Mouse (Mus musculus) C2C12 (cell line): ENCODE results near the gene Ccdc153. TPM values are rescaled to one million over a fixed set of nuclear protein-coding genes. Genes with fewer than 3 reads are reported as not detected.

ENCODE experiments used
- H3K27me3 ChIP-seq: one replicate; pipeline ENCODE4 v1.6.1; 2011; ENCODE audit not compliant: control insufficient read depth, insufficient read depth, insufficient read length
- H3K36me3 ChIP-seq: one replicate; pipeline ENCODE4 v1.6.1; 2011; ENCODE audit not compliant: control insufficient read depth, insufficient read depth
- H3K4me3 ChIP-seq: one replicate; pipeline ENCODE4 v1.5.1; 2011; ENCODE audit warnings: mild to moderate bottlenecking, control low read depth; ENCODE audit not compliant: poor library complexity, insufficient read depth, severe bottlenecking
- H3K79me2 ChIP-seq: one replicate; pipeline ENCODE4 v1.6.1; 2011; ENCODE audit not compliant: control insufficient read depth, insufficient read depth
- H3K79me3 ChIP-seq: one replicate; pipeline ENCODE4 v1.6.1; 2011; ENCODE audit warnings: low read depth, control low read depth
- H3ac ChIP-seq: one replicate; pipeline ENCODE3; 2011; ENCODE audit warnings: low read depth; ENCODE audit not compliant: control insufficient read depth, insufficient read length
- CEBPB ChIP-seq: IDR thresholded peaks from one replicate; pipeline ENCODE4 v1.6.1; 2011; ENCODE audit warnings: low read depth, mild to moderate bottlenecking, control low read depth, moderate library complexity
- CTCF ChIP-seq: IDR thresholded peaks from one replicate; pipeline ENCODE4 v1.5.1; 2011; ENCODE audit not compliant: control insufficient read depth, insufficient read depth, insufficient read length
- FOSL1 ChIP-seq: IDR thresholded peaks from one replicate; pipeline ENCODE4 v1.8.0; 2011; ENCODE audit warnings: mild to moderate bottlenecking, low read length; ENCODE audit not compliant: poor library complexity, insufficient read depth, severe bottlenecking
- MAX ChIP-seq: IDR thresholded peaks from one replicate; pipeline ENCODE4 v1.6.1; 2011; ENCODE audit warnings: mild to moderate bottlenecking, control low read depth
- MYOD1 ChIP-seq: IDR thresholded peaks from one replicate; pipeline ENCODE4 v1.6.1; 2011; ENCODE audit warnings: low read depth; ENCODE audit not compliant: control insufficient read depth, insufficient read length
- MYOG ChIP-seq: IDR thresholded peaks from one replicate; pipeline ENCODE4 v1.6.1; 2011; ENCODE audit not compliant: control insufficient read depth, insufficient read length; ENCODE audit errors: extremely low read depth
- USF1 ChIP-seq: IDR thresholded peaks from one replicate; pipeline ENCODE4 v1.6.1; 2011; ENCODE audit warnings: low read depth, mild to moderate bottlenecking, control low read depth, moderate library complexity
- long read RNA-seq, 2 experiments: library from polyadenylated mRNA; unstranded; transcript quantifications; one replicate each; pipeline ENCODE4 v2.0.0; 2019 to 2020
- polyA plus RNA-seq: library from polyadenylated mRNA; unstranded; fragments of >200 nt; fragmentation: generic; extraction: Trizol; gene quantifications from one replicate; pipeline ENCODE4 v1.2.1, GENCODE M21; 2012; ENCODE audit warnings: missing spikeins

The Ccdc153 gene
- polyA plus RNA-seq = 0.04 TPM
- long read RNA-seq, experiment 1 = 0 reads
- long read RNA-seq, experiment 2 = 0 reads

DNA sequence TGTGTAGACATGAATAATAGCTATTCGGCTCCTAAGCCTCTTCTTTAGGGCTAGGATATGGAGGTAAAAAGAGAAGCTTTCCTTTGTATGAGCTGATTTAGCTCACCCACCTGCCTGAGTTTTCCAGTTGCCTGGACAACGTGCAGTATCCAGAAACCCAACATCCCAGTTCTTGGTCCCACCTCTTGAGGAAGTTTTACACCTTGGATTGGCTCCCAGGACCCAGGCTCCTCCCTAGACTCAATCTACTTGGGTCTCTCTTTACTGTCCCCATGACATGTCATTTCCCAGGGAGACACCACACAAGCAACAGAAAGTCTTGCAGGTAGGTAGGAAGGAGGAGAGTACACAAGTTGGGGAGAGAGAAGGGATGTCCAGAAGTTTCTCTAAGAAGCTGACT lies at the start of gene Ccdc153:
Ccdc153 (plus strand) TSS at position 278 of the 400 bp plus-strand sequence.
- TF ChIP-seq MAX = no peak
- no peak for TF ChIP-seq FOSL1
- TF ChIP-seq CEBPB = no peak
- no peak for TF ChIP-seq CTCF
- TF ChIP-seq MYOG = no peak
- no peak for TF ChIP-seq MYOD1
- no peak for TF ChIP-seq USF1
- Histone ChIP-seq H3K36me3 (no peaks in the 10 kb centered on the region), H3ac (no peak within 1 kb of the TSS), H3K79me2 (no peaks in the 10 kb centered on the region), H3K79me3 (no peaks in the 10 kb centered on the region), H3K27me3 (no peaks in the 10 kb centered on the region), H3K4me3 (no peak within 1 kb of the TSS)

DNA sequence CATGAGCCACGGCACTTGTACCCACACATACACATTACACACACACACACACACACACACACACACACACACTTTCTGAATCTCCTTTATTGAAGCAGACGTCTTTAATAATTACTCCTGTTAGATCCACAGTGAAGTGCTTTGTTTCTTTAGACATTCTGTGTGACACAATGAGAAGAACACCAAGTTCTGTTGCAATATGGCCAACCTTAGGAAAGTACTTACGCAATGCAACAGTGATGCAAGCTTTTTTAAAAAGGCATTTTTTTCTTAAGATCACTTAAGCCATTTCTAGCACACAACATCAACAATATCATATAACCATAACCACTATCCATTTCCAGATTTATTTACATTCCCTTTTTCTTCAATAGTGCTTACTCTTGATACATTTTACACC lies 49.3 kb upstream of the Ccdc153 start:
- Histone ChIP-seq H3ac (no peak overlapping the region), H3K27me3 (no peaks in the 10 kb centered on the region), H3K79me3 (peaks cover 9% of the 10 kb centered on the region), H3K79me2 (peaks cover 51% of the 10 kb centered on the region), H3K36me3 (peaks cover 4% of the 10 kb centered on the region), H3K4me3 (no peak overlapping the region)
- no peak for TF ChIP-seq MYOG
- no peak for TF ChIP-seq MYOD1
- peak; percentile 31 for TF ChIP-seq CEBPB
- TF ChIP-seq FOSL1 = no peak
- no peak for TF ChIP-seq CTCF
- TF ChIP-seq MAX = no peak

DNA sequence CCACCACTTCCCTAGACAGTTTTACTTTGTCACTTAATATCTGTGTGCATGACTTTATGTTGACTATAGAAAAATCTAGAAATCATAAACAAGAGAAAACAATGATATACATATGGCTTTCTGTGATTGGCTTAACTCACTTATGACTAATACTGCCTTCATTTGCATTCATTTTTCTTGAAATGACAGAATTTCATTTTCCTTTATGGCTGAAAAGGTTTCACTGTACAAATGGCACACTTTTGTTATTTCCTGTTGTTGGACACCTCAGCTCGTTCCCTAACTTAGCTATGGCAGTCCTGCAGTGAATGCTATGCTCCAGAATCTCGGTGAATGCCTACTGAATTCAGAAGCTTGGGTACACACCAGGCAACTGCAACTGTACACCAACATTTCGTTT lies 48.2 kb upstream of the Ccdc153 start:
- TF ChIP-seq FOSL1 = no peak
- no peak for TF ChIP-seq MYOG
- no peak for TF ChIP-seq MYOD1
- no peak for TF ChIP-seq USF1
- TF ChIP-seq CTCF = no peak
- no peak for TF ChIP-seq CEBPB
- no peak for TF ChIP-seq MAX
- H3K79me2 ChIP-seq = peaks cover 55% of the 10 kb centered on the region
- peaks cover 12% of the 10 kb centered on the region for H3K79me3 ChIP-seq
- no peak overlapping the region for H3ac ChIP-seq
- peaks cover 4% of the 10 kb centered on the region for H3K36me3 ChIP-seq
- H3K4me3 ChIP-seq = no peak overlapping the region
- H3K27me3 ChIP-seq = no peaks in the 10 kb centered on the region

DNA sequence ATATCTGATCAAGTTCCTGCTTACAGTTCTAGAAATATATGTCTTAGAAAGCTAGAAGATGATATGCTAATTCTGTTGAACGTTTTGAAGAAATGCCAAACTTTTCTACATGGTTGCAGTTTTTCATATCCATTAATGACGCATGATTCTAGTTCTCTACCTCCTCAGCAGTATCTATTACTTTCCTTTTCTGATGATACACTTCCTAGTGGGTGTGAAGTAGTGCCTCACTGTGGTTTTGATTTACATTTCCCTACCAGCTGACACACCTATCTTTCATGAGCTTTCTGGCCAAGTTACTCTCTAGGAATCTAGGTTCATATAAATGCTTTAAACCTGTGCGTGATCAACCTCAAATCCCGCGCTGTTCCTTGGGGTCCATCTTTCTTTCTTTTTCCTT lies 47.7 kb upstream of the Ccdc153 start:
- no peak for TF ChIP-seq CEBPB
- no peak for TF ChIP-seq CTCF
- no peak for TF ChIP-seq USF1
- no peak for TF ChIP-seq MYOG
- TF ChIP-seq MYOD1 = no peak
- no peak for TF ChIP-seq FOSL1
- TF ChIP-seq MAX = no peak
- no peaks in the 10 kb centered on the region for H3K27me3 ChIP-seq
- peaks cover 4% of the 10 kb centered on the region for H3K36me3 ChIP-seq
- peaks cover 12% of the 10 kb centered on the region for H3K79me3 ChIP-seq
- H3K79me2 ChIP-seq = peaks cover 50% of the 10 kb centered on the region
- no peak overlapping the region for H3ac ChIP-seq
- no peak overlapping the region for H3K4me3 ChIP-seq

DNA sequence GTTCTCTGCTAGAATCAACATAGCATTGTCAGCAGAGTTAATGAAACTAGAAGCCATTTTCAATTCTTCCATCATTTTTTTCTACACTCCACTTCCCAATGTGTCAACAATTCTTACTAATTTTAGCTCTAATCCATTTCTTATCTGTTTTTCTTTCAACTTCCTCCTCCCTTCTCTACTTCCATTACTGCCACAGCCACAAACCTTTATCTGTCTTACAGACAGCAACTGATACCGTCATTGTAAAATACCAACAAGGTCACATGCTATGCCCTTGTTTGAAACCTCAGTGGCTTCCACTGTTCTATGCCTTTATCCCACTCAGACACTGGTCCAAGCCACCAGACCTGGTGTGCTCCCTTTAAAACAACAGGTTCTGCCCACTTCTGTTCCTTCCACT lies 46.5 kb upstream of the Ccdc153 start:
- Histone ChIP-seq H3K79me2 (peaks cover 42% of the 10 kb centered on the region), H3K36me3 (peaks cover 4% of the 10 kb centered on the region), H3K4me3 (no peak overlapping the region), H3K79me3 (peaks cover 10% of the 10 kb centered on the region), H3K27me3 (no peaks in the 10 kb centered on the region), H3ac (no peak overlapping the region)
- no peak for TF ChIP-seq CTCF
- no peak for TF ChIP-seq CEBPB
- TF ChIP-seq USF1 = no peak
- no peak for TF ChIP-seq MYOG
- TF ChIP-seq MAX = no peak
- TF ChIP-seq MYOD1 = no peak
- TF ChIP-seq FOSL1 = no peak

DNA sequence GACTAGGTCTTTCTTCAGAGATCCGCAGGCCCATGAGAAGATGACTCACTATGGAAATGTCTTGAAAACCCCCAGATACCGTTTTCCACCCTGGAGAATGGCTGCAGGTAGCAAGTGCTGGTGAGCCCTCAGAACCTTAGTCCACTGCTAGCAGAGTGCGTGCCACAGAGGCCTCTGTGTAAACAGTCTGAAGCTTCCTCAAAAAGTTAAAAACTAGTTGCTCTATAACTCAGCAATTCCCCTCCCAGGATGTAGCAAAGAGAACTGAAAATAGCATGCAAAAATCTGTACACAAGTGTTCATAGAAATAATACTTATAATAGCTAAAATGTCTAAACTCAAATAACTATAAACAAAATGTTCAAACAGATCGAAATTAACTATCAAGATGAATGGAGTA lies 44.1 kb upstream of the Ccdc153 start:
- H3K4me3 ChIP-seq = no peak overlapping the region
- H3ac ChIP-seq = no peak overlapping the region
- peaks cover 9% of the 10 kb centered on the region for H3K36me3 ChIP-seq
- TF ChIP-seq MYOD1 (no peak), CTCF (no peak), CEBPB (no peak), USF1 (no peak), MYOG (no peak), FOSL1 (no peak), MAX (no peak)
- no peaks in the 10 kb centered on the region for H3K27me3 ChIP-seq
- H3K79me2 ChIP-seq = peaks cover 43% of the 10 kb centered on the region
- peaks cover 9% of the 10 kb centered on the region for H3K79me3 ChIP-seq
